Mouse (Mus musculus) stomach, embryonic 14.5 days (tissue): ENCODE data around the gene Nhlrc4. TPM values are rescaled to one million over a fixed set of nuclear protein-coding genes. Genes with fewer than 3 reads are reported as not detected.

Source experiments
- ATAC-seq: fragments of 200-750 bp; cut with Nextera tagmentation; 2 replicates; pipeline ENCODE4 v1.8.0; 2017; ENCODE audit warnings: low read depth, moderate TSS enrichment; ENCODE audit not compliant: insufficient number of reproducible peaks, insufficient read depth, low FRiP score
- H3K27ac ChIP-seq: fragments of 300-500 bp; sonication (generic); 2 replicates; pipeline ENCODE4 v1.5.1; 2014; ENCODE audit warnings: mild to moderate bottlenecking, low read length, moderate library complexity, mixed read lengths
- H3K27me3 ChIP-seq: fragments of 300-500 bp; sonication (generic); 2 replicates; pipeline ENCODE4 v1.6.1; 2014; ENCODE audit warnings: low read length, control low read depth, mixed read lengths; ENCODE audit not compliant: control insufficient read depth, insufficient read depth
- H3K36me3 ChIP-seq: fragments of 300-500 bp; sonication (generic); 2 replicates; pipeline ENCODE4 v1.6.1; 2014; ENCODE audit warnings: mild to moderate bottlenecking, control low read depth, low read length, moderate library complexity, mixed read lengths; ENCODE audit not compliant: control insufficient read depth, insufficient read depth
- H3K4me1 ChIP-seq: fragments of 300-500 bp; sonication (generic); 2 replicates; pipeline ENCODE4 v1.6.1; 2014; ENCODE audit warnings: low read length, control low read depth, mixed read lengths; ENCODE audit not compliant: control insufficient read depth, insufficient read depth
- H3K4me2 ChIP-seq: fragments of 300-500 bp; sonication (generic); replicated peaks from 2 replicates; pipeline ENCODE4 v1.6.1; 2014; ENCODE audit warnings: low read depth, low read length, control low read depth
- H3K4me3 ChIP-seq: fragments of 300-500 bp; sonication (generic); 2 replicates; pipeline ENCODE4 v1.5.1; 2014; ENCODE audit warnings: low read depth, low read length, control low read depth
- H3K9ac ChIP-seq: fragments of 300-500 bp; sonication (generic); replicated peaks from 2 replicates; pipeline ENCODE4 v1.6.1; 2014; ENCODE audit warnings: low read depth, mild to moderate bottlenecking, control low read depth, low read length, moderate library complexity, mixed read lengths
- H3K9me3 ChIP-seq: fragments of 300-500 bp; sonication (generic); 2 replicates; pipeline ENCODE4 v1.6.1; 2016; ENCODE audit warnings: low read depth, low read length, control low read depth; ENCODE audit not compliant: control insufficient read depth
- WGBS: fragments of 180-500 bp; shearing (Covaris S2); extraction: QIAGEN DNeasy Blood & Tissue Kit; methylation state at CpG from one replicate; pipeline ENCODE4 v1.1.7; 2014; 5-methylcytosine and 5-hydroxymethylcytosine counted together
- polyA plus RNA-seq: library from polyadenylated mRNA; unstranded; fragments of >200 nt; fragmentation: Nextera tagmentation; extraction: Ambion mirVana; gene quantifications from 2 replicates; pipeline ENCODE4 v1.2.1, GENCODE M21; 2014

The Nhlrc4 gene
- polyA plus RNA-seq, 1 experiment from 2014 or later, result 0.72 TPM

DNA sequence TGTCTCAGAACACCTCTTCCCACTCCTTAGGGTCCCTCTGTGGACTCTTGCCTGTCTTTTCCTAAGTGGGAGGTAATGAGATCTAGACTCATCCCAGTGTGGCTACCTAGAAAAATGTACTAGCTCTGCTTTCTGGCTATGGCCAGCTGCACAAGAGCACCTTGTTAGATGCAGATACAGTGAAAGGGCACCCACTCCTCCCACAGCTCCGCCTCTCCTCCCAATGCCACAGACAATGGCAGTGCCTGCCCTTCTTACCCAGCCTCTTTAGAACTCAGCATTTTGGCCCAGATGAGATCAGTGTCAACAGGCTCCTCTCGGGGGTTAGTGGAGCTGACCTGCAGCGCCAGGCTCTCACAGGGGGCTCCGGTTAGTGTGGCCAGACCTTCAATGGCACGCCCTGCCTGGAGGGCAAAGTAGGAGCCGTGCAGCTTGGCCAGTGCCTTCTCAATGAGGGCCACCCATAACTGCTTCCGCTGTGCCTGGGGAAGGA, 17.7 kb upstream of the Nhlrc4 start:
- no peaks in the 10 kb centered on the region for H3K9me3 ChIP-seq
- WGBS, result 93% methylated on average over 7 of the region's 7 CpGs
- H3K9ac ChIP-seq, result no peak overlapping the region
- H3K36me3 ChIP-seq, result peaks cover 22% of the 10 kb centered on the region; the same call in 1 of the 2 replicates
- H3K4me2 ChIP-seq, result no peak overlapping the region
- no peak overlapping the region for H3K27ac ChIP-seq
- ATAC-seq, result no peak
- H3K4me1 ChIP-seq, result no peaks in the 10 kb centered on the region
- H3K4me3 ChIP-seq, result no peak overlapping the region
- H3K27me3 ChIP-seq, result no peaks in the 10 kb centered on the region

DNA sequence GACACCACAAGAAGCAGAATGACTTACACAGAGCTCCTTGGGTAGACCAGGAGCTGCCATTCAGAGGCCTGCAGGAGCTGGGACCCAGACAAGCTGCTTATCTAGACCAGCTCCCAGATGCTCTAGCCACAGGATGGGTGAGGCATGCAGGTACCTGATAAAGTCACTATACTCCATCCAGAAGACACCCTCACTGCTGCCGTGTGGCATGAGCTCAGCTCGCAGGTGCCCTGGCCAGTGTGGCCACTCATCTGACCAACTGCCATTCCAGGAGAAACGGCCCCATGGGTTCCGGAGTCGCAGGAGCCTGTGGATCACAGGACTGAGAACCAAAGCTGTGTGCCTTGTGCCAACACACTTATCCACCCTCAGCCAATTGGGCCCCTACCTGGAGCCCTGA, 16.8 kb upstream of the Nhlrc4 start:
- no peak overlapping the region for H3K9ac ChIP-seq
- peak; percentile 68; the same call in 1 of the 2 replicates for ATAC-seq

DNA sequence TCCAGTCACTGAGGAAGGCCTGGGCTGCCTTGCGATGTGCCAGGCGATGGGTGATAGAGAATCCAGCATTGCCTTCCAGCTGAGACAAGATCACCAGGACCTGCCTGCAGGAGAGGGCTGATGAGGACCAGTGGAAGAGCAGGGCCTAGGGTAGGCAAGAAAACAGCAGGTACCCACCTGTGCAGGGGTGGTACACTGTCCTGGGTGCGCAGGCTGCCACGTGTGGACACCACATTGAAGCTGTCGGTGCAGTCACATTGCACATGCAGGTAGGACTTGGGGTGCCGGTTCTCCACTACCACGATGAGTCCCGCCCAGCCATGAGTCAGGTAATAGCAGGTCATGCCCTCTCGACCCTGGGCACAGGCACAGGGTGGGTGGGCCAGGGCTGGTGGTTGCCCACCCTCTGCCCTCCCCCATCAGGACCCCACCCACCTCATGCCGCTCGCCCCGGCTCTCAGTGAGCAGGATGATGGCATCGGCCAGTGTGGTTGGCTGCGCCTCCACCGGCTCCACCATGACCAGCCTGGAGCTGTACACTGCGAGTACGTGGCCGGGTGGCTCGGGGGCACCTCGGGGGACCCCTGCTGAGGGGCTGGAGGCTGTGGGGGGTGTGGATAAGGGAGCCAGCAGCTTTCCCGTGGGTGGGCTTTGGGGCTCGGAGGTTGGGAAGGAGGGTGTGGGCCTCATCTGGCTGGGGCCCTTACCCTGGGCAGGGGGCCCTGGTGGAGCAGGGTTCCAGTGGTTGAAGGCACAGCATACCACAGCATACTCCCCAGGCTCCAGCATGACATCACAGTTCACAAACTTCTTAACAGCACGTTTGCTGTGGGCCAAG, 15.1 kb upstream of the Nhlrc4 start:
- Histone ChIP-seq H3K36me3 (peaks cover 21% of the 10 kb centered on the region; the same call in 1 of the 2 replicates), H3K27me3 (no peaks in the 10 kb centered on the region), H3K27ac (no peak overlapping the region), H3K4me1 (no peaks in the 10 kb centered on the region), H3K4me2 (no peak overlapping the region), H3K9me3 (no peaks in the 10 kb centered on the region), H3K4me3 (no peak overlapping the region), H3K9ac (no peak overlapping the region)
- no peak for ATAC-seq
- 86% methylated on average over 23 of the region's 23 CpGs for WGBS

More for the DNA sequence above, 16.8 kb upstream of the Nhlrc4 start:
- no peaks in the 10 kb centered on the region for H3K9me3 ChIP-seq
- H3K27ac ChIP-seq, result no peak overlapping the region
- H3K4me1 ChIP-seq, result no peaks in the 10 kb centered on the region
- H3K36me3 ChIP-seq, result peaks cover 22% of the 10 kb centered on the region; the same call in 1 of the 2 replicates
- H3K4me2 ChIP-seq, result no peak overlapping the region
- no peak overlapping the region for H3K4me3 ChIP-seq
- no peaks in the 10 kb centered on the region for H3K27me3 ChIP-seq
- 94% methylated on average over 5 of the region's 5 CpGs for WGBS

DNA sequence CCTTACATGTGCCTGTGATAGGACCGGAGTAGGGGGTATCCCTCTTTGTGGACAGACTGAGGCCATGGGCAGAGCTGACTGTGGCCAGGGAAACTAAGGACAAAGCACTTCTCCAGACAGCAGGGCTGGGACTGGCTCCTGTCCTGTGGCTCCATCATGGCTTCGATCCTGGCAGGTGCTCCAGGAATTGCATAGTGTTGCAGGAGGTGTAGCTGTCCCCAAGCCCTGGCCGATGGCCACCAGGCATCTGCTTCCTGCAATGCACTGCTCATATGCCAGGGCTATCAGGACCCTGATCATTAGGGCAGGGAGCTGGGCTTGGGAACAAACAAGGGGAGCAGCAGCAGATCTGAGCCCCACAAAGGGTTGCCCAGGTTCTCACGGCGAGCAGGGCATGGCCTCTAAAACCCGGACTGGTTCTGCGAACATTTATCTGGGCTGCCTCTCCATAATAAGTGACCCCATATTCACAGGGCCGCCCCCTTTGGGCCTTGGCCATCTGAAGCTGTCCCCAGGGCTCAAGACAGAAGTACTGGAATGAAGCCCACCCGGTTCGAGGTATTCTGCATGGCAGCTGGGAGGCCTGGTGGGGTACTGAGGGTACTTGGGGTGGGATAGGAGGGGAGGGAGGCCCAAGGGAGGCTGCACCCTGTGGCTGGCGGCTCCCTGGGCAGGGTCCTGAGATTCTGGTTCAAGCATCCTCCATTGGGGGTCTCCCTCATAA, 14.2 kb upstream of the Nhlrc4 start:
- H3K36me3 ChIP-seq, result peaks cover 14% of the 10 kb centered on the region; the same call in 1 of the 2 replicates
- WGBS, result 92% methylated on average over 11 of the region's 11 CpGs
- H3K9me3 ChIP-seq, result no peaks in the 10 kb centered on the region
- no peak overlapping the region for H3K4me2 ChIP-seq
- ATAC-seq, result no peak
- no peak overlapping the region for H3K27ac ChIP-seq
- H3K4me3 ChIP-seq, result no peak overlapping the region
- H3K27me3 ChIP-seq, result no peaks in the 10 kb centered on the region
- H3K9ac ChIP-seq, result no peak overlapping the region
- no peaks in the 10 kb centered on the region for H3K4me1 ChIP-seq

DNA sequence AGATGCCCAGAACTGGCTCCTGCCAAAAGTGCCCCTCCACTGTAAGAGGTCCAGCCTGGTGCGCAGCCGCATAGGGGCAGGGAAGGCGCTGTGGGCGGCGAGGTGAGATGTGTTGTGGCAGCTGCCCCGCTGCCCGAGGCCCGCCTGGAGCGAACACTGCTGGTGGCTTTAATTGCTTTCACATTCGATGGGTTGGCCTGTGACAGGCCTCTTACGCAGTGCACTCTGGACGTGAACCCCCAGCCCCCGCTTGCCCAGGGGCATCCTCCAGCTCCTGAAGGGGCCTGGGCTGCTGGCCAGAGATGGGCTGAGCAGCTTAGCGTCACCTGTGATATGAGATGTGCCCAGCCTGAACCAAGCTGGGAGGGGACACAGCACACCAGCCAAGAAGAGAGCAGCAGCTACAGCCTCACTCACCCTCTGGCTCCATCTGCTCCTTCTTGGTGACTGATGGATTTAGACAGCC, 12.9 kb upstream of the Nhlrc4 start:
- H3K9me3 ChIP-seq, result no peaks in the 10 kb centered on the region
- 0 out of 2 replicates have a peak, but pooled peaks cover 8% of the 10 kb centered on the region for H3K27me3 ChIP-seq
- no peak for ATAC-seq
- H3K4me1 ChIP-seq, result no peaks in the 10 kb centered on the region
- H3K4me3 ChIP-seq, result no peak overlapping the region
- H3K27ac ChIP-seq, result no peak overlapping the region
- peaks cover 14% of the 10 kb centered on the region; the same call in 1 of the 2 replicates for H3K36me3 ChIP-seq
- H3K9ac ChIP-seq, result no peak overlapping the region
- 84% methylated on average over 14 of the region's 14 CpGs for WGBS
- no peak overlapping the region for H3K4me2 ChIP-seq

DNA sequence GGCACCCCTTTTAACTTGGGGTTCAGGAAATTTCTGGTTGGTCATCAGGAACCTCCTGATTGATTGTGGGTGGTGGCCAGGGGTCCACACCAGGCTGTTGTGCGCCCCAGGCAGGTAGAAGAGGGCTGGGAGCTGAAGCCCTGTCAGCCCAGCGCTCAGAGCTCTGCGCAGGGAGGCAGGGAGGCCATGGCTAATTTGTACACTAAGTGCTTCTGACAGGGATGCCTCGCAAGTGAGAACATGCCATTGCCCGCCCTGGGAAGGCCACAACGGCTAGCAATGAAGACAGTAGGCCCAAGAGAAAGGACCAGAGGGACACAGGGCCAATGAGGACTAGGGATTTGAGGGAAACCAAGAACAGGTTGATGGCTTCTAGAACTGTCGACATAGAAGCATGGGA, 11.9 kb upstream of the Nhlrc4 start:
- no peak overlapping the region for H3K4me3 ChIP-seq
- WGBS, result 78% methylated on average over 7 of the region's 7 CpGs
- no peaks in the 10 kb centered on the region for H3K9me3 ChIP-seq
- H3K4me1 ChIP-seq, result 0 out of 2 replicates have a peak, but pooled peaks cover 2% of the 10 kb centered on the region
- ATAC-seq, result no peak
- no peak overlapping the region for H3K9ac ChIP-seq
- peaks cover 17% of the 10 kb centered on the region; the same call in 1 of the 2 replicates for H3K27me3 ChIP-seq
- H3K4me2 ChIP-seq, result no peak overlapping the region
- no peak overlapping the region for H3K27ac ChIP-seq
- peaks cover 14% of the 10 kb centered on the region; the same call in 1 of the 2 replicates for H3K36me3 ChIP-seq

DNA sequence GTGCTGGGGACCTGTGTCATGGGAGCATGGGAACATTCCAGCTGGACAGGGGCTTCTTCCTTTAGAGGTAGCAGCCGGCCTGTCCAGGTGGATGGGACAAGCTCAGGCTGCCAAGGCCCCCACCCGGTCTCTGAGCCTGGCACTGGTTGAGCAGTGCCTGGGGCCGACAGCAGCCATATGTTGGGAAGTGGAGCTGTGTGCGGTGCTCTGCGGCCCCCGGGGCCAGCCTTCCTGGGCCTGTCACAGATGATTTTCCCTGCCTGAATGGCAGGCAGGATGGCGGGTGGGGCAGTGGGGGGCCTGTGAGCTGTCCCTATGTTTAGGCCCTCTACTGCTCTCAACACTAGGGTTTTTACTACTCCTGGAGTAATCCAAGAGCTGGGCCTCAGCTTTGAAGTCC, 11.4 kb upstream of the Nhlrc4 start:
- Histone ChIP-seq H3K4me2 (no peak overlapping the region), H3K4me3 (no peak overlapping the region), H3K27me3 (peaks cover 20% of the 10 kb centered on the region), H3K4me1 (peaks cover 6% of the 10 kb centered on the region; the same call in 1 of the 2 replicates), H3K36me3 (peaks cover 14% of the 10 kb centered on the region; the same call in 1 of the 2 replicates), H3K9me3 (no peaks in the 10 kb centered on the region), H3K27ac (no peak overlapping the region), H3K9ac (no peak overlapping the region)
- 79% methylated on average over 7 of the region's 7 CpGs for WGBS
- ATAC-seq, result no peak

DNA sequence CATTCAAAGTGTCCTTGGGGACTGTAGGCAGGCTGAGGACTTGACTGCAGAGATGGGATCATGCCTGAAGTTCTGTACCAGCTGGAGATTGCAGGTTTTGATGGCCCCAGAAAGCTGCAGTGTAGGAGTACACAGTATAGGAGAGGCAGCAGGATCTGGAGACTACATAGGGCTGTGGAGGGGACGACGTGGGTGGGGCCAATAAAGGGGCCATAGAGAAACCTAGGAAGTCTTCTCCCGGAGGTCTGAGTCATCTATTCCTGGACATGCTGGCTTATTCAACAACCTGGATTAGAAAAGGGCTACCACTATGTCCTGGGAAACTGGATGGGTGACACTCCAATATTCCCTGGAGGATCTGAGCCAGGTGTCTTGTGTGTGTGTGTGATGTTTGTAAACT, 11.0 kb upstream of the Nhlrc4 start:
- Histone ChIP-seq H3K36me3 (peaks cover 14% of the 10 kb centered on the region; the same call in 1 of the 2 replicates), H3K9ac (no peak overlapping the region), H3K4me3 (no peak overlapping the region), H3K4me2 (no peak overlapping the region), H3K27me3 (peaks cover 22% of the 10 kb centered on the region), H3K9me3 (no peaks in the 10 kb centered on the region), H3K4me1 (peaks cover 8% of the 10 kb centered on the region; the same call in 1 of the 2 replicates), H3K27ac (no peak overlapping the region)
- WGBS, result 61% methylated on average over 3 of the region's 3 CpGs
- ATAC-seq, result no peak
